20 mouse cellular contexts compared by ENCODE assay signal in the genomic region with DNA sequence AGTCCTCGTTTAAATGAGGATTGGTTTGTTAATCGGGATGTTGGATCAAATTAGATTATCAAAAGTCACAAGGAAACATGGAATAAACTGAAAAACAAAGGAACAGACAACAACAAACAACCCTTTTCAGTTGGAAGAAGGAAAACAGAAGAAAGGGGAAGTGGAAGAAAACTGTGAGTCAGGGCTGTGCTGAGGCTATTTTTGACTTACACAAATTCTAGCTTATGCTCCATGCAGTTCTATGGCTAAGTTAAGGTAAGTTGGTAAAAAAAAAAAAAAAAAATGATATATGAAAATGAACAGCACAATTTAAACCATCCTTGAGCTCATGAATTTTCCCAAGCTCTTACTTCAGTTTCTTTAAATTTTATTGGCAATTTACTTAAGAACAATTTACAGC.
"Had no signal": no experiment of that assay in that cellular context is flagged by ENCODE, and none has a peak within 500 bp of the region (broad histone marks: within the 10 kb centered on the region; RNA-seq: fewer than 3 reads in every experiment).

No protein-coding gene starts in this region.

- H3K9me3 ChIP-seq: kidney, embryonic 15.5 days; lung, embryonic 15.5 days; megakaryocyte, embryonic 14.5 days; midbrain, embryonic 10.5 days; midbrain, embryonic 15.5 days; neural tube, embryonic 12.5 days; neural tube, embryonic 15.5 days; stomach, embryonic 15.5 days had no signal

- H3K4me3 ChIP-seq: kidney, embryonic 15.5 days; lung, embryonic 15.5 days; megakaryocyte, embryonic 14.5 days; midbrain, embryonic 10.5 days; midbrain, embryonic 15.5 days; neural tube, embryonic 12.5 days; neural tube, embryonic 15.5 days; stomach, embryonic 15.5 days had no signal

- H3K36me3 ChIP-seq: stomach, embryonic 15.5 days had no signal

- DNase-seq: kidney, adult 2 months; kidney, postnatal 10 days; kidney, postnatal 36 days; liver, postnatal 0 days; lung, postnatal 10 days; lung, postnatal 36 days; right cerebral cortex, adult 18-20 months; right cerebral cortex, postnatal 25 days; spleen, adult 18-20 months; thymus, postnatal 25 days had no signal

- H3K9ac ChIP-seq: kidney, embryonic 15.5 days; liver, embryonic 14.5 days; liver, postnatal 0 days; lung, embryonic 15.5 days; midbrain, embryonic 15.5 days; neural tube, embryonic 12.5 days; neural tube, embryonic 15.5 days; stomach, embryonic 15.5 days had no signal

- H3K4me1 ChIP-seq: kidney, embryonic 15.5 days; lung, embryonic 15.5 days; megakaryocyte, embryonic 14.5 days; midbrain, embryonic 10.5 days; midbrain, embryonic 15.5 days; neural tube, embryonic 12.5 days; stomach, embryonic 15.5 days had no signal

- H3K27me3 ChIP-seq: kidney, embryonic 15.5 days; lung, embryonic 15.5 days; megakaryocyte, embryonic 14.5 days; midbrain, embryonic 15.5 days; neural tube, embryonic 12.5 days; neural tube, embryonic 15.5 days; stomach, embryonic 15.5 days had no signal

- ATAC-seq: intestine, postnatal 0 days; liver, postnatal 0 days; midbrain, embryonic 15.5 days had no signal

- H3K27ac ChIP-seq: kidney, embryonic 15.5 days; liver, embryonic 14.5 days; lung, embryonic 15.5 days; midbrain, embryonic 10.5 days; midbrain, embryonic 15.5 days; neural tube, embryonic 12.5 days; neural tube, embryonic 15.5 days; stomach, embryonic 15.5 days had no signal

- H3K4me2 ChIP-seq: kidney, embryonic 15.5 days; lung, embryonic 15.5 days; midbrain, embryonic 15.5 days; neural tube, embryonic 12.5 days; neural tube, embryonic 15.5 days; stomach, embryonic 15.5 days had no signal
